Mouse (Mus musculus): ENCODE data around the gene Cyp2c70. TPM values are rescaled to one million over a fixed set of nuclear protein-coding genes. Genes with fewer than 3 reads are reported as not detected.

Gene Cyp2c70
- total RNA-seq, 1 experiment from 2014 or later: not detected

Other genes starting within 250 kb of the Cyp2c70 start
- not detected in 3 replicates for gene Cyp2c37, start 194.9 kb downstream of the Cyp2c70 start, total RNA-seq (2017)
- not detected in 3 replicates for gene Cyp2c54, start 113.5 kb downstream of the Cyp2c70 start, total RNA-seq (2017)
- gene Cyp2c50, start 97.6 kb downstream of the Cyp2c70 start, total RNA-seq (2017): not detected in 3 replicates
- 29.3 to 85.7 TPM (median 49.8 TPM) in 3 replicates for gene Pdlim1, start 84.5 kb upstream of the Cyp2c70 start, total RNA-seq (2017)